Mouse (Mus musculus): ENCODE measurements at regions not wholly inside any gene's neighbourhood (a gene's known extent, or its start where the extent isn't known, plus 50 kb on each side); places are given as distances from the start of the nearest gene placed in this dataset.
A peak's percentile ranks its signal among the peaks of the same experiment; 100 is the strongest.

GRCm38 (mm10) chr15:52570256-52570655, 1314.5 kb upstream of the Gm7489 start:
- Histone ChIP-seq H3K27me3 (ENCODE audit: control insufficient read depth, insufficient read depth, low read length) (no peaks in the 10 kb centered on the region), H3K4me1 (ENCODE audit: control insufficient read depth, insufficient read depth, low read length) (no peaks in the 10 kb centered on the region), H3K9ac (ENCODE audit: low read depth, low read length, severe bottlenecking) (no peak overlapping the region), H3K9me3 (ENCODE audit: control insufficient read depth, low read length) (no peaks in the 10 kb centered on the region), H3K4me3 (replicated peaks; ENCODE audit: low read length) (no peak overlapping the region), H3K4me2 (replicated peaks; ENCODE audit: low read depth, low read length, severe bottlenecking) (no peak overlapping the region), H3K36me3 (ENCODE audit: control insufficient read depth, insufficient read depth, low read length) (no peaks in the 10 kb centered on the region), H3K27ac (replicated peaks; ENCODE audit: low read depth, low read length) (no peak overlapping the region)
- TF ChIP-seq POLR2A (IDR thresholded peaks at IDR 0.05; ENCODE audit: borderline replicate concordance, extremely low read depth, insufficient read depth, insufficient read length), result no peak
- DNase-seq (ENCODE audit: low spot score), result no peak
- WGBS, result 92% methylated on average over 1 of the region's 1 CpGs
- no peak for ATAC-seq (ENCODE audit: low FRiP score, low read depth)

- Histone ChIP-seq H3K4me2 (replicated peaks; ENCODE audit: low read depth, low read length, severe bottlenecking) (no peak overlapping the region), H3K4me1 (ENCODE audit: control insufficient read depth, insufficient read depth, low read length) (no peaks in the 10 kb centered on the region), H3K27ac (replicated peaks; ENCODE audit: low read depth, low read length) (no peak overlapping the region), H3K4me3 (replicated peaks; ENCODE audit: low read length) (no peak overlapping the region), H3K27me3 (ENCODE audit: control insufficient read depth, insufficient read depth, low read length) (no peaks in the 10 kb centered on the region), H3K9me3 (ENCODE audit: control insufficient read depth, low read length) (no peaks in the 10 kb centered on the region), H3K36me3 (ENCODE audit: control insufficient read depth, insufficient read depth, low read length) (no peaks in the 10 kb centered on the region), H3K9ac (ENCODE audit: low read depth, low read length, severe bottlenecking) (no peak overlapping the region)
- DNase-seq (ENCODE audit: low spot score) (no peak), ATAC-seq (ENCODE audit: low FRiP score, low read depth) (no peak)
- WGBS, result 88% methylated on average over 2 of the region's 2 CpGs
- TF ChIP-seq POLR2A (IDR thresholded peaks at IDR 0.05; ENCODE audit: borderline replicate concordance, extremely low read depth, insufficient read depth, insufficient read length), result no peak
Measured at GRCm38 (mm10) chr15:52577614-52578013, 1307.1 kb upstream of the Gm7489 start.

- ATAC-seq (ENCODE audit: low FRiP score, low read depth), result no peak
- no peak overlapping the region for H3K27ac ChIP-seq (replicated peaks; ENCODE audit: low read depth, low read length)
- WGBS, result 41% methylated on average over 4 of the region's 4 CpGs
- H3K9me3 ChIP-seq (ENCODE audit: control insufficient read depth, low read length), result no peaks in the 10 kb centered on the region
- no peaks in the 10 kb centered on the region for H3K27me3 ChIP-seq (ENCODE audit: control insufficient read depth, insufficient read depth, low read length)
- no peaks in the 10 kb centered on the region for H3K4me1 ChIP-seq (ENCODE audit: control insufficient read depth, insufficient read depth, low read length)
- no peak overlapping the region for H3K4me2 ChIP-seq (replicated peaks; ENCODE audit: low read depth, low read length, severe bottlenecking)
- no peaks in the 10 kb centered on the region for H3K36me3 ChIP-seq (ENCODE audit: control insufficient read depth, insufficient read depth, low read length)
- no peak overlapping the region for H3K9ac ChIP-seq (ENCODE audit: low read depth, low read length, severe bottlenecking)
- TF ChIP-seq POLR2A (IDR thresholded peaks at IDR 0.05; ENCODE audit: borderline replicate concordance, extremely low read depth, insufficient read depth, insufficient read length), result no peak
- no peak for DNase-seq (ENCODE audit: low spot score)
- no peak overlapping the region for H3K4me3 ChIP-seq (replicated peaks; ENCODE audit: low read length)
Measured at GRCm38 (mm10) chr15:52589391-52589790, 1295.3 kb upstream of the Gm7489 start.

DNA sequence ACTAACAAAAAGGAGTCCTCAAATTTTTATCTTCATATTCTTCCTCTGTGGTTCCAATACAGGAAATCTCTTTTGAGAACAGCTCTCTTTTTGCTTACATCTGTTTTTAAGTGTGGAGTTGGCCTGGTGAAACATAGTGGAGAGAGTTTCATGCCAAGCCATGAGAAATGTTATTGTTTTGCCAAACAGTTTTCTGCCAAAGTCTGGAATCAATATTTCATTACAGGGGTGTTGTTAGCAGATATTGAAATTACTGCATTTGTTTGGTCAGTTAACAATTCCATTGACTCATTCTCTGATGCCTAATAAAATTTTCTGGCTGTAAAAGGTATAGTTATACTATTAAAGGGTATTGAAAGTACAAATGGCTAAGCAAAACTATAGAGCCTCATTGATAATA, 1285.2 kb upstream of the Gm7489 start:
- peak; percentile 72 for DNase-seq (ENCODE audit: low spot score)
- no peaks in the 10 kb centered on the region for H3K4me1 ChIP-seq (ENCODE audit: control insufficient read depth, insufficient read depth, low read length)

GRCm38 (mm10) chr15:52599957-52600356, 1284.7 kb upstream of the Gm7489 start:
- Histone ChIP-seq H3K4me3 (replicated peaks; ENCODE audit: low read length) (no peak overlapping the region), H3K9me3 (ENCODE audit: control insufficient read depth, low read length) (0 out of 2 replicates have a peak, but pooled peaks cover 5% of the 10 kb centered on the region), H3K36me3 (ENCODE audit: control insufficient read depth, insufficient read depth, low read length) (no peaks in the 10 kb centered on the region), H3K4me1 (ENCODE audit: control insufficient read depth, insufficient read depth, low read length) (no peaks in the 10 kb centered on the region), H3K4me2 (replicated peaks; ENCODE audit: low read depth, low read length, severe bottlenecking) (no peak overlapping the region), H3K27me3 (ENCODE audit: control insufficient read depth, insufficient read depth, low read length) (no peaks in the 10 kb centered on the region), H3K9ac (ENCODE audit: low read depth, low read length, severe bottlenecking) (no peak overlapping the region), H3K27ac (replicated peaks; ENCODE audit: low read depth, low read length) (no peak overlapping the region)
- whole genome bisulfite sequencing, result 34% methylated on average over 2 of the region's 2 CpGs
- TF ChIP-seq POLR2A (IDR thresholded peaks at IDR 0.05; ENCODE audit: borderline replicate concordance, extremely low read depth, insufficient read depth, insufficient read length), result no peak
- ATAC-seq (ENCODE audit: low FRiP score, low read depth) (no peak), DNase-seq (ENCODE audit: low spot score) (no peak)

More for the DNA sequence above, 1285.2 kb upstream of the Gm7489 start:
- no peak overlapping the region for H3K27ac ChIP-seq (replicated peaks; ENCODE audit: low read depth, low read length)
- no peaks in the 10 kb centered on the region for H3K27me3 ChIP-seq (ENCODE audit: control insufficient read depth, insufficient read depth, low read length)
- TF ChIP-seq POLR2A (IDR thresholded peaks at IDR 0.05; ENCODE audit: borderline replicate concordance, extremely low read depth, insufficient read depth, insufficient read length), result no peak
- 0 out of 2 replicates have a peak, but pooled peaks cover 5% of the 10 kb centered on the region for H3K9me3 ChIP-seq (ENCODE audit: control insufficient read depth, low read length)
- no peak overlapping the region for H3K9ac ChIP-seq (ENCODE audit: low read depth, low read length, severe bottlenecking)
- H3K4me3 ChIP-seq (replicated peaks; ENCODE audit: low read length), result no peak overlapping the region
- H3K36me3 ChIP-seq (ENCODE audit: control insufficient read depth, insufficient read depth, low read length), result no peaks in the 10 kb centered on the region
- ATAC-seq (ENCODE audit: low FRiP score, low read depth), result 0 out of 2 replicates have a peak, but pooled peaks have one; percentile 44
- H3K4me2 ChIP-seq (replicated peaks; ENCODE audit: low read depth, low read length, severe bottlenecking), result no peak overlapping the region

GRCm38 (mm10) chr15:52639790-52640189, 1244.9 kb upstream of the Gm7489 start:
- 85% methylated on average over 3 of the region's 3 CpGs for WGBS
- no peak for TF ChIP-seq POLR2A (IDR thresholded peaks at IDR 0.05; ENCODE audit: borderline replicate concordance, extremely low read depth, insufficient read depth, insufficient read length)
- DNase-seq (ENCODE audit: low spot score) (no peak), ATAC-seq (ENCODE audit: low FRiP score, low read depth) (no peak)
- Histone ChIP-seq H3K4me3 (replicated peaks; ENCODE audit: low read length) (no peak overlapping the region), H3K9me3 (ENCODE audit: control insufficient read depth, low read length) (no peaks in the 10 kb centered on the region), H3K9ac (ENCODE audit: low read depth, low read length, severe bottlenecking) (no peak overlapping the region), H3K27ac (replicated peaks; ENCODE audit: low read depth, low read length) (no peak overlapping the region), H3K27me3 (ENCODE audit: control insufficient read depth, insufficient read depth, low read length) (no peaks in the 10 kb centered on the region), H3K4me1 (ENCODE audit: control insufficient read depth, insufficient read depth, low read length) (no peaks in the 10 kb centered on the region), H3K4me2 (replicated peaks; ENCODE audit: low read depth, low read length, severe bottlenecking) (no peak overlapping the region), H3K36me3 (ENCODE audit: control insufficient read depth, insufficient read depth, low read length) (no peaks in the 10 kb centered on the region)
